Mouse (Mus musculus) bone marrow, adult 2 months (tissue): ENCODE results near the gene Zfp286. TPM values are rescaled to one million over a fixed set of nuclear protein-coding genes. Genes with fewer than 3 reads are reported as not detected.

Source experiments
- H3K27ac ChIP-seq: fragments of 200-500 bp; 2 replicates; pipeline ENCODE4 v1.5.1; 2012; ENCODE audit warnings: low read depth, mild to moderate bottlenecking, control low read depth, inconsistent platforms, low read length; ENCODE audit not compliant: control insufficient read depth, poor library complexity, insufficient read depth
- H3K4me1 ChIP-seq: fragments of 200-500 bp; 2 replicates; pipeline ENCODE4 v1.6.1; 2011; ENCODE audit warnings: low read length; ENCODE audit not compliant: control insufficient read depth, insufficient read depth
- H3K4me3 ChIP-seq: fragments of 200-500 bp; replicated peaks from 2 replicates; pipeline ENCODE3; 2011; ENCODE audit warnings: mild to moderate bottlenecking, low read depth, low read length, control low read depth; ENCODE audit not compliant: control insufficient read depth
- CTCF ChIP-seq: fragments of 200-500 bp; IDR thresholded peaks from 2 replicates; pipeline ENCODE4 v1.5.1; 2011; ENCODE audit warnings: low read length, control low read depth; ENCODE audit not compliant: control insufficient read depth, insufficient read depth
- POLR2A ChIP-seq: fragments of 200-500 bp; IDR thresholded peaks from 2 replicates; pipeline ENCODE4 v1.6.1; 2011; ENCODE audit warnings: low read depth, mild to moderate bottlenecking, control low read depth, low read length, borderline replicate concordance; ENCODE audit not compliant: control insufficient read depth
- WGBS: fragments of 180-500 bp; shearing (Covaris S2); methylation state at CpG from one replicate; pipeline ENCODE4 v1.1.7; 2018; 5-methylcytosine and 5-hydroxymethylcytosine counted together
- polyA plus RNA-seq: library from polyadenylated mRNA; stranded (reverse); fragments of >200 nt; gene quantifications from 2 replicates; pipeline ENCODE4 v1.2.4, GENCODE M21; 2011; ENCODE audit warnings: low replicate concordance; ENCODE audit not compliant: missing spikeins, insufficient read depth, insufficient read length

The Zfp286 gene
- polyA plus RNA-seq, 1 experiment = 2.6 TPM

DNA sequence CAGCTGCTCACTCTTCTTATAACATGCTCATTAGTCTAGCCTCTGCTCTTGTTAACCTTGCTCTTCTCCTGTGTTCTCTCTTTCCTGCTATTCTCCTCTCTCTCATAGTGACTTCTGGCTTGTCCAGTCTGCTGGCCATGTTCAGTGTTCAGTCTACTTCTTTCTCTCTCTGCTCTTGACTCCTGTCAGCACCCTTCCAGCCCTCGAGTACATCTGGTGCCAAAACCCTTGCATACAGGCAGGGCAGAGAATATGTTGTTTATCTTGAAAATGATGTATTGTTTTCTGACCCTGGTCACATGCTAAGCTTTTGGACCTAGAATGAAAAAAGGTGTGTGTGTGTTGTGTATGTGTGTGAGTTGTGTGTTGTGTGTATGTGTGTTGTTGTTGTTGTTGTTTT, 24.2 kb upstream of the Zfp286 start:
- 46% methylated on average over 1 of the region's 1 CpGs for WGBS
- Histone ChIP-seq H3K4me3 (no peak overlapping the region), H3K27ac (no peak overlapping the region), H3K4me1 (no peaks in the 10 kb centered on the region)
- TF ChIP-seq CTCF (no peak), POLR2A (no peak)

DNA sequence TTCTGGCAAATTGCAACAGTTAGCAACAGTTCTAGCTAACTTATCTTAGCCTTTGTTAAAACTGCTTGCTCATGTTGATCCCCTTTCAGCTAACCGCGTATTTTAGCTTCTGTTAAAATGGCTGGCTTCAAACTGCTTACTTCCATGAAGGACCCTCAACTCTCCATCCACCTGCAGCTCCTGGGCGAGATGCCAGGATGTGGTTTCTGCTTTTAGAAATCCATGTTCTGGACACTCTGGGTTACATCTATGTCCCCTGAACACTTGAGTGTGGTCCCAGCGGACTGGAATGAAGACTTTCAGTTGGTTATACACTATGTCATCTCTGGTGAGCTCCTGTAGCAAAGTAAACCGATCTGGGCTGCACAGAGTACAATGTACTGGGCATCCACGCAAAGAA, 23.0 kb upstream of the Zfp286 start:
- WGBS = 48% methylated on average over 6 of the region's 6 CpGs

DNA sequence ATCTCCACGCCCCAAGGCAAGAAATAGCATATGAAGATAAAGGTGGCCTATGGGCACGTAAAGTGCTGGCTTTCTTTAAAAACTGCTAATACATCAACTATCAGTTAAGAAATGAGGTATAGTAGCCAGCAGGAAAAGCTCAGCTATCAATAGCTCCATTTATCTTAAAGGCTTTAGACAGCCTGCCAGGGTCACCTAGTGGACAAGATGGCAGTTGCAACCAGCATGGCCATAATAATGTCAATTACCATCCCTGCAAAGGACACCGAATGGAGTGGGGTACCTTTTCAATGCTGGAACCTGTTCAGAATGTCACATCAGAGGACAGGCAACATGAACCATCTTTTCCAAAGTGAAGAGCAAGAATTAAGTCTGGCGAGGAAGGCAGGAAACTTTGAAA, 19.9 kb upstream of the Zfp286 start:
- 74% methylated on average over 4 of the region's 4 CpGs for WGBS
- no peak for TF ChIP-seq POLR2A
- no peak; the same call in 1 of the 2 replicates for TF ChIP-seq CTCF

More for the DNA sequence above, 23.0 kb upstream of the Zfp286 start:
- TF ChIP-seq POLR2A = no peak
- TF ChIP-seq CTCF = no peak
- Histone ChIP-seq H3K4me1 (no peaks in the 10 kb centered on the region), H3K27ac (no peak overlapping the region), H3K4me3 (no peak overlapping the region)

DNA sequence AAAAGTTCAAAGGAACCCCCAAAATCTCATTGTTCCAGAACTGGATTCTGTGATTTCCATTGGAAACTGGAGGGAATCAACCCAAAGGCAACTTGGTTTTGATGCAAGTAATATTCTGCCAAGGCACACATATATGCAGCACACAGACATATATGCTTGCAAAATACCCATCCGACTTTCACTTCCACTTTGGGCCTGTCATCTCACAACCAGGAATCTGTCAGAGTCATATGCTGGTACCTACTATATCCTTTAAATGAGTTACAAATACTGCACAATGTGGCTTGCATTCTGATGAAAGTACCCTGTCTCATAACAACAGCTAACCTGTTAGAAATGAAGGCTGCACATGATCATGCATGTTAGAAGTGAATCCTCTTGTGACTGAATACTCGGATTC, 18.7 kb upstream of the Zfp286 start:
- 50% methylated on average over 2 of the region's 2 CpGs for WGBS
- TF ChIP-seq CTCF (no peak), POLR2A (no peak)
- Histone ChIP-seq H3K4me3 (no peak overlapping the region), H3K27ac (no peak overlapping the region), H3K4me1 (no peaks in the 10 kb centered on the region)

More for the DNA sequence above, 19.9 kb upstream of the Zfp286 start:
- H3K27ac ChIP-seq = no peak overlapping the region
- H3K4me3 ChIP-seq = no peak overlapping the region
- H3K4me1 ChIP-seq = no peaks in the 10 kb centered on the region

DNA sequence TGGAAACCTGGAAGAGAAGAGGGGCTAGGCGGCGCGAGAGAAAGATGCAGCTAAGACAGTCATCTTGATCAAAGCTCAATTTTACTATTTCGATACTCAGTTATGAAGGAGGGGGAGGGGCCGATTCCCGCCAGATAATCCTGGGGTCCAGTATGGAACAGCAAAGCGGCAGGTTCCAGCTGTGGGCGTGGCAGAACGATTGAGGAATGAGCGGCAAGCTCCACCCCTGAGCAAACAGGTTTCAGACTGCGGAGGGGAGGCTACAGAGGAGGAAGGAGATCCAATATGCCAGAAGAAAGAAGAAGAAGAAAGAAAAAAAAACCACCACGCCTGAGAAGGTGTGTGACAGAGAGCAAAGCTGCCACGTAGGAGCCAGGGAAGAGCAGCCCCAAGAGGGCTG, 14.9 kb upstream of the Zfp286 start:
- Histone ChIP-seq H3K27ac (no peak overlapping the region), H3K4me3 (no peak overlapping the region), H3K4me1 (no peaks in the 10 kb centered on the region)
- 73% methylated on average over 13 of the region's 13 CpGs for WGBS
- TF ChIP-seq CTCF (no peak), POLR2A (no peak)

DNA sequence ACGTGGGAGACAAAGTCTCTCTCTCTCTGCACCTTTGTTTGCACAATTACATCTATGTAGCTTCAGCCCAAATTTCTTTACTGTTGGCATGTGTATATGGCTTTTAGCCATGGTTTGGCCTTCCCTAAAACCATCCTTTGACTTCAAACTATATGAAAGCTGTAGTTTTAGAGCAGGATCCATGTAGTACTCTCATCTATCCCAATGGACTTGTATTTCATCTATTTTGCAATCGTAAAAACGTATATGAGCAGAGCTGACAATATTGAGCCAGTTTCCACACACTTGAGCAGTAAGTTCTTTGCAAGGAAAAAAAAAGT, 315 bp upstream of the Zfp286 start:
- no peak for TF ChIP-seq POLR2A
- no peak for TF ChIP-seq CTCF
- WGBS = 47% methylated on average over 3 of the region's 3 CpGs
- no peak overlapping the region for H3K27ac ChIP-seq
- peak overlapping the region; percentile 70 for H3K4me3 ChIP-seq
- peaks cover 3% of the 10 kb centered on the region; the same call in 1 of the 2 replicates for H3K4me1 ChIP-seq

DNA sequence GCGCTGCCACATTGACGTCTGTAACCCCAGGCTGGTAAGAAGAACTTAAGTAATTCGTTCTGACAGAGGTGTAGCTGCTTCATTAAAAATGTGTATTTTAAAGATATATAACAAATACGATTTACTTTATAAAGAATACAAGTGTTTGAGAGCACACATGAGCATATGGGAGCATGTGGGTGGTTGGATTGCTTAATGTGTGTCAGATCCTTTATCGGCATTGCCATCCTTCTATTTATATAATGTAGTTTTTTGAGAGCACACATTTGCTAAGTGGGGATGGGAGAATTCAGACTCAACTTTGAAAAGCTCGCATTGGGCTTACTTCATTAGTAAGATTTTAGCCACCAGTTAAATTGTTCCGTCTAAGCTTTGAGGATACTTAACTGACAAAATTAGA, 12.8 kb downstream of the Zfp286 start:
- Histone ChIP-seq H3K4me1 (no peaks in the 10 kb centered on the region), H3K4me3 (no peak overlapping the region), H3K27ac (no peak overlapping the region)
- WGBS = 89% methylated on average over 7 of the region's 7 CpGs
- no peak for TF ChIP-seq CTCF
- TF ChIP-seq POLR2A = no peak

DNA sequence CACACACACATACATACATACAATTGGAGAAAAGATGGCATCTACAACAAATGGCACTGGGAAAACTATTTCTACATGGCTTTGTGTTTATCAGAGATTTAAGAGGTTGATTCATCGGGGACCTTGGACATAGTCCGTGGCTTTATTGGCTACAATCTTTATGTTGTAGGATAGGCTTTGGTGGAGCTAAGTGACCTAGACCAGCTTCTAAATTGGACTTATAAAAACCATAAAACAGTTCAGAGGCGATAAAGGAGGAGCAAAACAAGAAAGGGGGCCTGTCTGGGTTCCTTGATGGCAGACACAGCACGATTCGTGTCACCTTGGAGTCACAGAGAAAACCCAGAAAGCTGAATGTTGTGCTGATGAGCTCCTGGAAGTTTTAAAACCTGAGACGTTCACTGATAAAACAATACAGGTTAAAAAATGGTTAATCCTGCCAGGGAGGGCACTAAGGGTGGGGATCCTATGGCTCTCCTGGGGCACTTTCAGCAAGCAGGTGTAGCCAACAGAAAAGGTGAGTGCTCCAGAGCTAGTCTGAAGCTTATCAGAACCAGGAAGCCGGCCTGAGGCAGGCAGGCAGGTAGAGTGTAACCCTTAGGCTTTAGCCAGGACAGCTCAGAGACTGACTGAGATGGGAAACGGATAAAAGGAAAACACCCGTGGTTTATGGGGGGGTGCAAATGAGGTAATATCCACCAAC, 28.4 kb downstream of the Zfp286 start:
- 55% methylated on average over 9 of the region's 9 CpGs for WGBS
- H3K4me1 ChIP-seq = no peaks in the 10 kb centered on the region; the same call in 1 of the 2 replicates
- TF ChIP-seq POLR2A (no peak), CTCF (no peak)
- no peak overlapping the region for H3K27ac ChIP-seq
- H3K4me3 ChIP-seq = no peak overlapping the region

DNA sequence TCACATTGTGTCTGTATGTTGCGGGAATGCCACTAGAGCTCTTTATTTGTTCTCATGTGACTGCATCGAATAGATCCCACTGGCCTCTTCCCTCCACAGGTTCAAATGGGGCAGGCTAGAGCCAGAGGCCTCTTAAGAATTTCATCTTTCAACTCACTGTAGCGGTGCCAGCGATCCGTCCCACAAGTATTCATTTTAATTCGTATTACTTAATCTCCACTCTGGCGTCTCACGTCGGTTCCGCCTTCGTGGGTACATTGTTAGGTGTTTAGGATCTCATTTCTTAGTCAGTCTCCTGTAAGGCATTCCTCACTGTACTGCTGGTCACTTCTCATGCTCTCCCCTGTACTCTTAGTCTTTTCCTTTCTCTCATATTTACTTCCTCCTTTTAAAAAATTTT, 30.8 kb downstream of the Zfp286 start:
- 87% methylated on average over 11 of the region's 11 CpGs for WGBS
- Histone ChIP-seq H3K4me1 (no peaks in the 10 kb centered on the region; the same call in 1 of the 2 replicates), H3K4me3 (no peak overlapping the region), H3K27ac (no peak overlapping the region)
- no peak for TF ChIP-seq POLR2A
- TF ChIP-seq CTCF = no peak
